Mouse (Mus musculus): ENCODE measurements around the gene Cinp.

Gene Cinp

GRCm38 (mm10) chr12:110835182-110835581, 53.8 kb downstream of the Cinp start:
- no peak for DNase-seq (ENCODE audit: low spot score in 2 of 2)

DNA sequence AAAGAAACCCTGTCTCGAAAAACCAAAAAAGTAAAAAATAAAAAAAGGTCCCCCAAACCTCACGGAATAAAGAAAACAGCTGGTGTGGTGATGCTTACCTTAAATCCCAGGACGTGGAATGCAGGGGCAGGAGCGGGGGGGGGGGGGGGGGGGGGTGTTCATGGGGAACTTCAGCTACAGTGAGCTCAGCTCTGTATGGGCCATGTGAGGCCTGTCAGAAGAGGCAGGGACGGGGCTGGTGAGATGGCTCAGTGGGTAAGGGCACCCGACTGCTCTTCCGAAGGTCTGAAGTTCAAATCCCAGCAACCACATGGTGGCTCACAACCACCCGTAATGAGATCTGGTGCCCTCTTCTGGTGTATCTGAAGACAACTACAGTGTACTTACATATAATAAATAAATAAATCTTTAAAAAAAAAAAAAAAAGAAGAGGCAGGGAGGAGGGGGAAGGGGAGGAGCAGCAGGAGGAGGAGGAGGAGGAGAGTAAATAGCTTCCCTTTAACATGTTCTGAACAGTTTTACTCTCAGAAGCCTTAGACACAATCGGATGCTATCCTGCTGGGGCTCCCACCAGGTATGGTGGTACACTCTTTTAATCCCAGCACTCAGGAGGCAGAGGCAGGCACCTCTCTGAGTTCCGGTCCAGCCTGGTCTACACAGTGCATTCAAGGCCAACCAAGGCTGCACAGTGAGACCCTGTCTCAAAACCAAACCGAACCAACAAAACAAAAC, 58.5 kb downstream of the Cinp start:
- DNase-seq (ENCODE audit: low spot score in 2 of 2): no peak

- no peak for DNase-seq (ENCODE audit: low spot score in 2 of 2)
Observed at GRCm38 (mm10) chr12:110828908-110829307, 60.0 kb downstream of the Cinp start.

Data from frontal cortex, postnatal 14 days (tissue).